Mouse (Mus musculus) frontal cortex, adult (tissue): ENCODE results near the gene Olfr224.
"Not testable (repeated sequence)": the region's sequence is repeated elsewhere in the genome, so short reads cannot be mapped to it uniquely, and the experiment has no call there.

Source experiments
- ATAC-seq: cut with Nextera tagmentation; 2 replicates; pipeline ENCODE4 v1.9.2; 2017; ENCODE audit warnings: mild to moderate bottlenecking, moderate library complexity, mixed read lengths; ENCODE audit not compliant: low TSS enrichment

Gene Olfr224

DNA sequence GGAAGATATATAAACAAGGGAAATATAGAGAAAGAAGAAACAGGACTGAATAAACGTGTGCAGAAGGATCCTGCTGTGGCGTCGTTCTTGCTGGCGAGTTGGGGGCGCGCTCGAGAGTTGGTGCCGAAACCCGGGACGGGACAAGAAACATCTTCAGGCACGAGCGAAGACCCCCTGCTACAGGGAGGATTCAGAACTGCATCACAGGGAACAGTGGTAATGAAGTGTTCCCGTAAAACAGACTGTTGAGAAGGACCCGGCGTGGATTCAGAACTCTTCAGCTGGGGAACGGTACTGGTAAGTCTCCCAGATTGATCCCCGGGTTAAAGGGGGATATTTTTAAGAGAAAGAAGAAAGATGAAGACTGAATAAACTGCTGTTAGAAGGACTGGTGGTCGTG lies 51.4 kb downstream of the Olfr224 start:
- ATAC-seq: not testable (repeated sequence)
